Mouse (Mus musculus) embryonic facial prominence, embryonic 15.5 days (tissue): ENCODE data around the gene Cracr2a. TPM values are rescaled to one million over a fixed set of nuclear protein-coding genes. Genes with fewer than 3 reads are reported as not detected.
A peak's percentile ranks its signal among the peaks of the same experiment; 100 is the strongest.

Source experiments
- ATAC-seq: fragments of 200-750 bp; cut with Nextera tagmentation; 2 replicates; pipeline ENCODE4 v1.8.0; 2017; ENCODE audit warnings: low read depth, moderate TSS enrichment; ENCODE audit not compliant: insufficient number of reproducible peaks, low FRiP score, low TSS enrichment
- H3K27ac ChIP-seq: fragments of 300-500 bp; sonication (generic); replicated peaks from 2 replicates; pipeline ENCODE4 v1.5.1; 2015; ENCODE audit warnings: mild to moderate bottlenecking, inconsistent platforms
- H3K27me3 ChIP-seq: fragments of 300-500 bp; sonication (generic); 2 replicates; pipeline ENCODE4 v1.6.1; 2015; ENCODE audit warnings: inconsistent platforms
- H3K36me3 ChIP-seq: fragments of 300-500 bp; sonication (generic); 2 replicates; pipeline ENCODE4 v1.6.1; 2015; ENCODE audit warnings: mild to moderate bottlenecking, inconsistent platforms
- H3K4me1 ChIP-seq: fragments of 300-500 bp; sonication (generic); 2 replicates; pipeline ENCODE4 v1.6.1; 2015; ENCODE audit warnings: inconsistent platforms
- H3K4me2 ChIP-seq: fragments of 300-500 bp; sonication (generic); replicated peaks from 2 replicates; pipeline ENCODE4 v1.6.1; 2015; ENCODE audit warnings: mild to moderate bottlenecking, inconsistent platforms
- H3K4me3 ChIP-seq: fragments of 300-500 bp; sonication (generic); replicated peaks from 2 replicates; pipeline ENCODE4 v1.5.1; 2015; ENCODE audit warnings: mild to moderate bottlenecking, inconsistent platforms
- H3K9ac ChIP-seq: fragments of 300-500 bp; sonication (generic); 2 replicates; pipeline ENCODE4 v1.6.1; 2015; ENCODE audit warnings: inconsistent platforms
- H3K9me3 ChIP-seq: fragments of 300-500 bp; sonication (generic); replicated peaks from 2 replicates; pipeline ENCODE4 v1.6.1; 2016; ENCODE audit warnings: inconsistent platforms
- WGBS: fragments of 180-500 bp; shearing (Covaris S2); methylation state at CpG from one replicate; pipeline ENCODE4 v1.1.7; 2015; 5-methylcytosine and 5-hydroxymethylcytosine counted together
- polyA plus RNA-seq: library from polyadenylated mRNA; unstranded; fragments of >200 nt; fragmentation: Nextera tagmentation; extraction: Ambion mirVana; gene quantifications from 2 replicates; pipeline ENCODE4 v1.2.1, GENCODE M21; 2015

Cracr2a gene
- polyA plus RNA-seq, 1 experiment from 2014 or later: 1.6 TPM

- no peaks in the 10 kb centered on the region for H3K27me3 ChIP-seq
- WGBS: 49% methylated on average over 6 of the region's 6 CpGs
- ATAC-seq: no peak
Observed at GRCm38 (mm10) chr6:127599280-127599679, 38.1 kb downstream of the Cracr2a start.

GRCm38 (mm10) chr6:127605067-127606025 is 44.2 kb downstream of the Cracr2a start:
- ATAC-seq: 0 out of 2 replicates have a peak, but pooled peaks have one; percentile 41
- no peaks in the 10 kb centered on the region for H3K27me3 ChIP-seq
- H3K36me3 ChIP-seq: no peaks in the 10 kb centered on the region
- peak overlapping the region; percentile 28; the same call in 1 of the 2 replicates for H3K27ac ChIP-seq
- 36% methylated on average over 15 of the region's 15 CpGs for WGBS
- H3K9me3 ChIP-seq: no peaks in the 10 kb centered on the region
- H3K4me2 ChIP-seq: no peak overlapping the region
- no peak overlapping the region for H3K4me3 ChIP-seq
- peaks cover 14% of the 10 kb centered on the region; the same call in 1 of the 2 replicates for H3K4me1 ChIP-seq
- no peak overlapping the region for H3K9ac ChIP-seq

More at GRCm38 (mm10) chr6:127599280-127599679, 38.1 kb downstream of the Cracr2a start:
- H3K9me3 ChIP-seq: no peaks in the 10 kb centered on the region
- no peaks in the 10 kb centered on the region for H3K4me1 ChIP-seq
- H3K27ac ChIP-seq: no peak overlapping the region
- H3K4me2 ChIP-seq: no peak overlapping the region
- H3K36me3 ChIP-seq: no peaks in the 10 kb centered on the region
- no peak overlapping the region for H3K4me3 ChIP-seq
- no peak overlapping the region for H3K9ac ChIP-seq

GRCm38 (mm10) chr6:127609673-127610072 is 48.5 kb downstream of the Cracr2a start:
- Histone ChIP-seq H3K4me2 (no peak overlapping the region), H3K4me3 (no peak overlapping the region), H3K27me3 (no peaks in the 10 kb centered on the region), H3K9me3 (no peaks in the 10 kb centered on the region), H3K36me3 (no peaks in the 10 kb centered on the region), H3K27ac (no peak overlapping the region), H3K4me1 (peaks cover 14% of the 10 kb centered on the region; the same call in 1 of the 2 replicates), H3K9ac (no peak overlapping the region)
- no peak for ATAC-seq

- Histone ChIP-seq H3K27me3 (no peaks in the 10 kb centered on the region), H3K9ac (no peak overlapping the region), H3K4me3 (no peak overlapping the region), H3K4me2 (no peak overlapping the region), H3K4me1 (no peaks in the 10 kb centered on the region), H3K27ac (no peak overlapping the region), H3K36me3 (no peaks in the 10 kb centered on the region), H3K9me3 (no peaks in the 10 kb centered on the region)
- ATAC-seq: no peak
- WGBS: 75% methylated on average over 12 of the region's 12 CpGs
Observed at GRCm38 (mm10) chr6:127611216-127611615, 50.1 kb downstream of the Cracr2a start.

- H3K9ac ChIP-seq: no peak overlapping the region
- H3K4me1 ChIP-seq: 0 out of 2 replicates have a peak, but pooled peaks cover 4% of the 10 kb centered on the region
- H3K4me3 ChIP-seq: no peak overlapping the region
- H3K9me3 ChIP-seq: no peaks in the 10 kb centered on the region
- WGBS: 55% methylated on average over 13 of the region's 13 CpGs
- no peaks in the 10 kb centered on the region for H3K36me3 ChIP-seq
- ATAC-seq: no peak
- H3K27me3 ChIP-seq: no peaks in the 10 kb centered on the region
- no peak overlapping the region for H3K27ac ChIP-seq
- H3K4me2 ChIP-seq: no peak overlapping the region
Observed at GRCm38 (mm10) chr6:127614083-127614984, 53.2 kb downstream of the Cracr2a start.

GRCm38 (mm10) chr6:127616623-127617022 is 55.5 kb downstream of the Cracr2a start:
- no peak for ATAC-seq
- no peak overlapping the region for H3K27ac ChIP-seq
- no peak overlapping the region for H3K4me2 ChIP-seq
- no peaks in the 10 kb centered on the region for H3K27me3 ChIP-seq
- H3K4me1 ChIP-seq: 0 out of 2 replicates have a peak, but pooled peaks cover 4% of the 10 kb centered on the region
- H3K4me3 ChIP-seq: no peak overlapping the region
- no peak overlapping the region for H3K9ac ChIP-seq
- no peaks in the 10 kb centered on the region for H3K9me3 ChIP-seq
- no peaks in the 10 kb centered on the region for H3K36me3 ChIP-seq
- 76% methylated on average over 1 of the region's 1 CpGs for WGBS

- H3K4me2 ChIP-seq: peak overlapping the region; percentile 27; the same call in 1 of the 2 replicates
- 0 out of 2 replicates have a peak overlapping the region, but pooled peaks have one; percentile 14 for H3K4me3 ChIP-seq
- 0 out of 2 replicates have a peak, but pooled peaks cover 4% of the 10 kb centered on the region for H3K4me1 ChIP-seq
- no peaks in the 10 kb centered on the region for H3K36me3 ChIP-seq
- 28% methylated on average over 10 of the region's 10 CpGs for WGBS
- no peak for ATAC-seq
- no peaks in the 10 kb centered on the region for H3K9me3 ChIP-seq
- no peak overlapping the region for H3K27ac ChIP-seq
- H3K27me3 ChIP-seq: no peaks in the 10 kb centered on the region
- H3K9ac ChIP-seq: no peak overlapping the region
Observed at GRCm38 (mm10) chr6:127617258-127618025, 56.3 kb downstream of the Cracr2a start.

GRCm38 (mm10) chr6:127618686-127619085 is 57.5 kb downstream of the Cracr2a start:
- Histone ChIP-seq H3K4me3 (no peak overlapping the region), H3K36me3 (no peaks in the 10 kb centered on the region), H3K9me3 (no peaks in the 10 kb centered on the region), H3K27ac (no peak overlapping the region), H3K4me1 (0 out of 2 replicates have a peak, but pooled peaks cover 4% of the 10 kb centered on the region), H3K9ac (no peak overlapping the region), H3K4me2 (no peak overlapping the region), H3K27me3 (no peaks in the 10 kb centered on the region)
- ATAC-seq: no peak
- 88% methylated on average over 4 of the region's 4 CpGs for WGBS

GRCm38 (mm10) chr6:127625135-127625534 is 64.0 kb downstream of the Cracr2a start:
- 38% methylated on average over 5 of the region's 5 CpGs for WGBS
- H3K4me3 ChIP-seq: no peak overlapping the region
- H3K27me3 ChIP-seq: no peaks in the 10 kb centered on the region
- no peak overlapping the region for H3K4me2 ChIP-seq
- H3K36me3 ChIP-seq: no peaks in the 10 kb centered on the region
- H3K27ac ChIP-seq: no peak overlapping the region
- no peak for ATAC-seq
- no peaks in the 10 kb centered on the region for H3K9me3 ChIP-seq
- no peak overlapping the region for H3K9ac ChIP-seq
- H3K4me1 ChIP-seq: peaks cover 10% of the 10 kb centered on the region

GRCm38 (mm10) chr6:127627453-127627852 is 66.3 kb downstream of the Cracr2a start:
- H3K9ac ChIP-seq: no peak overlapping the region
- H3K9me3 ChIP-seq: no peaks in the 10 kb centered on the region
- no peak overlapping the region for H3K27ac ChIP-seq
- peaks cover 10% of the 10 kb centered on the region for H3K4me1 ChIP-seq
- H3K36me3 ChIP-seq: no peaks in the 10 kb centered on the region
- H3K27me3 ChIP-seq: no peaks in the 10 kb centered on the region
- 15% methylated on average over 9 of the region's 9 CpGs for WGBS
- 0 out of 2 replicates have a peak, but pooled peaks have one; percentile 29 for ATAC-seq
- no peak overlapping the region for H3K4me3 ChIP-seq
- no peak overlapping the region for H3K4me2 ChIP-seq
